Mouse (Mus musculus) C2C12 (cell line): ENCODE measurements at regions not wholly inside any gene's neighbourhood (a gene's known extent, or its start where the extent isn't known, plus 50 kb on each side); places are given as distances from the start of the nearest gene placed in this dataset.

ENCODE experiments used
- CTCF ChIP-seq: IDR thresholded peaks from one replicate; pipeline ENCODE4 v1.5.1; 2011; ENCODE audit not compliant: control insufficient read depth, insufficient read depth, insufficient read length
- FOSL1 ChIP-seq: IDR thresholded peaks from one replicate; pipeline ENCODE4 v1.8.0; 2011; ENCODE audit warnings: mild to moderate bottlenecking, low read length; ENCODE audit not compliant: poor library complexity, insufficient read depth, severe bottlenecking
- MYOD1 ChIP-seq: IDR thresholded peaks from one replicate; pipeline ENCODE4 v1.6.1; 2011; ENCODE audit warnings: low read depth; ENCODE audit not compliant: control insufficient read depth, insufficient read length
- USF1 ChIP-seq: IDR thresholded peaks from one replicate; pipeline ENCODE4 v1.6.1; 2011; ENCODE audit warnings: low read depth, mild to moderate bottlenecking, control low read depth, moderate library complexity

DNA sequence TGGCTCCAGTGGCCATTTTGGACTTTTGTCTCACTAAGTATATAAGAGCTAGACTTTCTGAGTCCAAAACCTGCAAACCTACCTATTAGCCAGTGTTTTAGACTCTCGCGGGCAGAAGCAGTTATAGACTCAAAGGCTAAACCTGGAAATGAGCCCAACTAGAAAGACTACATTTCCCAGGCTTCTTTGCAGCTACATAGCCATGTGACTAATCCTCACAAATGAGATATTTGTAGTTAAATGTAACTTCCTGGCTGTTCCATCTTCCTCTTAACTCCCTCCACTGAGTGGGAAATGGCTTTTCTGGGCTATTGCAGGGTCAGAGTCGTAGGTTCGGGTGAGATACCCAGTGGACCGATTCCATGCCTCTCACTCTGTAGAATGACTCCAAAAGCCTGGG is 120.7 kb downstream of the Tbx5 start:
- no peak for TF ChIP-seq CTCF
- peak; percentile 26 for TF ChIP-seq USF1
- TF ChIP-seq FOSL1 = no peak
- TF ChIP-seq MYOD1 = no peak
